Mouse (Mus musculus): Measurements from ENCODE around the gene Pagr1a. TPM values are rescaled to one million over a fixed set of nuclear protein-coding genes. Genes with fewer than 3 reads are reported as not detected.

The Pagr1a gene
- polyA plus RNA-seq, 1 experiment from 2014 or later, result 121 TPM

- Histone ChIP-seq H3K4me1 (peaks cover 93% of the 10 kb centered on the region), H3K36me3 (replicated peaks) (peaks cover 43% of the 10 kb centered on the region), H3K4me3 (peak overlapping the region; percentile 92; the same call in 1 of the 2 replicates), H3K9me3 (no peaks in the 10 kb centered on the region), H3K27me3 (ENCODE audit: poor library complexity, severe bottlenecking) (no peaks in the 10 kb centered on the region), H3K27ac (peak overlapping the region; percentile 100)
- 90% methylated on average over 15 of the region's 15 CpGs for WGBS
- DNase-seq (ENCODE audit: extremely low spot score, low spot score), result no peak
These were observed 1.5 kb upstream of the Pagr1a start for GRCm38 (mm10) chr7:127018416-127019305.

GRCm38 (mm10) chr7:127017950-127018345, 796 bp upstream of the Pagr1a start:
- Histone ChIP-seq H3K36me3 (replicated peaks) (peaks cover 43% of the 10 kb centered on the region), H3K27ac (peak overlapping the region; percentile 100), H3K9me3 (no peaks in the 10 kb centered on the region), H3K4me3 (peak overlapping the region; percentile 76; the same call in 1 of the 2 replicates), H3K27me3 (ENCODE audit: poor library complexity, severe bottlenecking) (no peaks in the 10 kb centered on the region), H3K4me1 (peaks cover 86% of the 10 kb centered on the region)
- WGBS, result 70% methylated on average over 6 of the region's 6 CpGs
- DNase-seq (ENCODE audit: extremely low spot score, low spot score), result no peak

- Histone ChIP-seq H3K27me3 (ENCODE audit: poor library complexity, severe bottlenecking) (no peaks in the 10 kb centered on the region), H3K27ac (peak overlapping the region; percentile 100), H3K9me3 (no peaks in the 10 kb centered on the region), H3K36me3 (replicated peaks) (peaks cover 44% of the 10 kb centered on the region), H3K4me3 (peak overlapping the region; percentile 76), H3K4me1 (peaks cover 76% of the 10 kb centered on the region)
- under 1% methylated on average over 22 of the region's 22 CpGs for WGBS
- DNase-seq (ENCODE audit: extremely low spot score, low spot score), result no peak
These were observed 640 bp downstream of the Pagr1a start for GRCm38 (mm10) chr7:127016486-127016938.

GRCm38 (mm10) chr7:127016481-127016485, 869 bp downstream of the Pagr1a start, which contains the start of gene Pagr1b:
TSS of gene Pagr1b (minus strand) at chr7:127016484.
- no peaks in the 10 kb centered on the region for H3K9me3 ChIP-seq
- peak within 1 kb of the TSS; percentile 76 for H3K4me3 ChIP-seq
- no peaks in the 10 kb centered on the region for H3K27me3 ChIP-seq (ENCODE audit: poor library complexity, severe bottlenecking)
- H3K4me1 ChIP-seq, result peaks cover 74% of the 10 kb centered on the region
- H3K27ac ChIP-seq, result peak within 1 kb of the TSS; percentile 100
- H3K36me3 ChIP-seq (replicated peaks), result peaks cover 46% of the 10 kb centered on the region
- no peak for DNase-seq (ENCODE audit: extremely low spot score, low spot score)

GRCm38 (mm10) chr7:127016081-127016480, 1.1 kb downstream of the Pagr1a start:
- H3K27me3 ChIP-seq (ENCODE audit: poor library complexity, severe bottlenecking), result no peaks in the 10 kb centered on the region
- H3K4me3 ChIP-seq, result peak overlapping the region; percentile 76
- H3K9me3 ChIP-seq, result no peaks in the 10 kb centered on the region
- WGBS, result 2% methylated on average over 10 of the region's 10 CpGs
- H3K4me1 ChIP-seq, result peaks cover 72% of the 10 kb centered on the region
- no peak for DNase-seq (ENCODE audit: extremely low spot score, low spot score)
- peaks cover 48% of the 10 kb centered on the region for H3K36me3 ChIP-seq (replicated peaks)
- peak overlapping the region; percentile 100 for H3K27ac ChIP-seq

GRCm38 (mm10) chr7:127014993-127015392, 2.2 kb downstream of the Pagr1a start:
- WGBS, result 95% methylated on average over 12 of the region's 12 CpGs
- Histone ChIP-seq H3K27ac (peak overlapping the region; percentile 100), H3K27me3 (ENCODE audit: poor library complexity, severe bottlenecking) (no peaks in the 10 kb centered on the region), H3K4me1 (peaks cover 61% of the 10 kb centered on the region), H3K36me3 (replicated peaks) (peaks cover 53% of the 10 kb centered on the region), H3K4me3 (peak overlapping the region; percentile 76), H3K9me3 (no peaks in the 10 kb centered on the region)
- DNase-seq (ENCODE audit: extremely low spot score, low spot score), result no peak

GRCm38 (mm10) chr7:127014320-127014719, 2.8 kb downstream of the Pagr1a start, which contains the start of gene Mvp:
TSS of gene Mvp (minus strand) at chr7:127014621.
- H3K9me3 ChIP-seq, result no peaks in the 10 kb centered on the region
- no peaks in the 10 kb centered on the region for H3K27me3 ChIP-seq (ENCODE audit: poor library complexity, severe bottlenecking)
- WGBS, result 74% methylated on average over 11 of the region's 11 CpGs
- H3K4me3 ChIP-seq, result peak within 1 kb of the TSS; percentile 76
- no peak for DNase-seq (ENCODE audit: extremely low spot score, low spot score)
- peaks cover 53% of the 10 kb centered on the region for H3K36me3 ChIP-seq (replicated peaks)
- peaks cover 55% of the 10 kb centered on the region for H3K4me1 ChIP-seq
- H3K27ac ChIP-seq, result peak within 1 kb of the TSS; percentile 100

GRCm38 (mm10) chr7:127013385-127013784, 3.8 kb downstream of the Pagr1a start:
- Histone ChIP-seq H3K27me3 (ENCODE audit: poor library complexity, severe bottlenecking) (no peaks in the 10 kb centered on the region), H3K4me3 (no peak overlapping the region), H3K4me1 (peaks cover 51% of the 10 kb centered on the region), H3K9me3 (no peaks in the 10 kb centered on the region), H3K27ac (no peak overlapping the region), H3K36me3 (replicated peaks) (peaks cover 53% of the 10 kb centered on the region)
- no peak for DNase-seq (ENCODE audit: extremely low spot score, low spot score)
- 95% methylated on average over 6 of the region's 6 CpGs for WGBS

- peaks cover 53% of the 10 kb centered on the region for H3K36me3 ChIP-seq (replicated peaks)
- H3K27ac ChIP-seq, result no peak overlapping the region
- H3K27me3 ChIP-seq (ENCODE audit: poor library complexity, severe bottlenecking), result no peaks in the 10 kb centered on the region
- H3K4me1 ChIP-seq, result peaks cover 48% of the 10 kb centered on the region
- WGBS, result 94% methylated on average over 10 of the region's 10 CpGs
- no peak overlapping the region for H3K4me3 ChIP-seq
- DNase-seq (ENCODE audit: extremely low spot score, low spot score), result no peak
- no peaks in the 10 kb centered on the region for H3K9me3 ChIP-seq
These were observed 4.3 kb downstream of the Pagr1a start for GRCm38 (mm10) chr7:127012845-127013244.

- H3K4me1 ChIP-seq, result peaks cover 44% of the 10 kb centered on the region
- H3K27me3 ChIP-seq (ENCODE audit: poor library complexity, severe bottlenecking), result no peaks in the 10 kb centered on the region
- H3K27ac ChIP-seq, result no peak overlapping the region
- H3K9me3 ChIP-seq, result no peaks in the 10 kb centered on the region
- 88% methylated on average over 6 of the region's 6 CpGs for WGBS
- H3K4me3 ChIP-seq, result no peak overlapping the region
- peaks cover 53% of the 10 kb centered on the region for H3K36me3 ChIP-seq (replicated peaks)
- DNase-seq (ENCODE audit: extremely low spot score, low spot score), result no peak
These were observed 4.8 kb downstream of the Pagr1a start for GRCm38 (mm10) chr7:127012374-127012773.

GRCm38 (mm10) chr7:127011717-127012116, 5.4 kb downstream of the Pagr1a start:
- Histone ChIP-seq H3K27me3 (ENCODE audit: poor library complexity, severe bottlenecking) (no peaks in the 10 kb centered on the region), H3K27ac (no peak overlapping the region), H3K4me3 (no peak overlapping the region), H3K36me3 (replicated peaks) (peaks cover 53% of the 10 kb centered on the region), H3K4me1 (peaks cover 41% of the 10 kb centered on the region), H3K9me3 (no peaks in the 10 kb centered on the region)
- 65% methylated on average over 2 of the region's 2 CpGs for WGBS
- DNase-seq (ENCODE audit: extremely low spot score, low spot score), result no peak

GRCm38 (mm10) chr7:127011051-127011450, 6.1 kb downstream of the Pagr1a start:
- WGBS, result 91% methylated on average over 2 of the region's 2 CpGs
- peaks cover 53% of the 10 kb centered on the region for H3K36me3 ChIP-seq (replicated peaks)
- H3K9me3 ChIP-seq, result no peaks in the 10 kb centered on the region
- peaks cover 35% of the 10 kb centered on the region for H3K4me1 ChIP-seq
- DNase-seq (ENCODE audit: extremely low spot score, low spot score), result no peak
- H3K4me3 ChIP-seq, result no peak overlapping the region
- H3K27me3 ChIP-seq (ENCODE audit: poor library complexity, severe bottlenecking), result no peaks in the 10 kb centered on the region
- no peak overlapping the region for H3K27ac ChIP-seq

- Histone ChIP-seq H3K36me3 (replicated peaks) (peaks cover 39% of the 10 kb centered on the region), H3K4me3 (no peak overlapping the region; the same call in 1 of the 2 replicates), H3K4me1 (peaks cover 19% of the 10 kb centered on the region), H3K27ac (peak overlapping the region; percentile 66; the same call in 1 of the 2 replicates), H3K9me3 (no peaks in the 10 kb centered on the region), H3K27me3 (ENCODE audit: poor library complexity, severe bottlenecking) (no peaks in the 10 kb centered on the region)
- WGBS, result 87% methylated on average over 17 of the region's 17 CpGs
- DNase-seq (ENCODE audit: extremely low spot score, low spot score), result no peak
These were observed 7.7 kb downstream of the Pagr1a start for GRCm38 (mm10) chr7:127009307-127010085.
